Mouse (Mus musculus) midbrain, embryonic 14.5 days (tissue): ENCODE measurements around the gene Bex4. TPM values are rescaled to one million over a fixed set of nuclear protein-coding genes. Genes with fewer than 3 reads are reported as not detected.

Experiments used
- ATAC-seq: fragments of 200-750 bp; cut with Nextera tagmentation; 2 replicates; pipeline ENCODE4 v1.8.0; 2017; ENCODE audit warnings: moderate number of reproducible peaks, moderate library complexity; ENCODE audit not compliant: low FRiP score, low TSS enrichment
- DNase-seq: peaks from one replicate; pipeline ENCODE4 v3.0.0-alpha.2; 2015
- H3K27ac ChIP-seq: fragments of 300-500 bp; sonication (generic); replicated peaks from 2 replicates; pipeline ENCODE4 v1.5.1; 2014; ENCODE audit warnings: mild to moderate bottlenecking, low read depth, low read length, moderate library complexity
- H3K27me3 ChIP-seq: fragments of 300-500 bp; sonication (generic); 2 replicates; pipeline ENCODE4 v1.6.1; 2014; ENCODE audit warnings: low read length, control low read depth, mixed read lengths; ENCODE audit not compliant: control insufficient read depth, insufficient read depth
- H3K36me3 ChIP-seq: fragments of 300-500 bp; sonication (generic); 2 replicates; pipeline ENCODE4 v1.6.1; 2014; ENCODE audit warnings: low read length, control low read depth; ENCODE audit not compliant: control insufficient read depth, insufficient read depth
- H3K4me1 ChIP-seq: fragments of 300-500 bp; sonication (generic); 2 replicates; pipeline ENCODE4 v1.6.1; 2014; ENCODE audit warnings: mild to moderate bottlenecking, antibody characterized with exemption, low read length, control low read depth; ENCODE audit not compliant: control insufficient read depth, insufficient read depth
- H3K4me2 ChIP-seq: fragments of 300-500 bp; sonication (generic); 2 replicates; pipeline ENCODE4 v1.6.1; 2014; ENCODE audit warnings: mild to moderate bottlenecking, low read length, moderate library complexity
- H3K4me3 ChIP-seq: fragments of 300-500 bp; sonication (generic); replicated peaks from 2 replicates; pipeline ENCODE4 v1.5.1; 2014; ENCODE audit warnings: low read depth, low read length
- H3K9ac ChIP-seq: fragments of 300-500 bp; sonication (generic); replicated peaks from 2 replicates; pipeline ENCODE4 v1.6.1; 2014; ENCODE audit warnings: mild to moderate bottlenecking, low read length, moderate library complexity
- H3K9me3 ChIP-seq: fragments of 300-500 bp; sonication (generic); 2 replicates; pipeline ENCODE4 v1.6.1; 2016; ENCODE audit warnings: low read length, control low read depth, mixed read lengths; ENCODE audit not compliant: control insufficient read depth
- WGBS: fragments of 180-500 bp; shearing (Covaris S2); extraction: QIAGEN DNeasy Blood & Tissue Kit; methylation state at CpG from one replicate; pipeline ENCODE4 v1.1.7; 2014; 5-methylcytosine and 5-hydroxymethylcytosine counted together
- microRNA-seq: library from miRNA; unstranded; fragments of <30 nt; microRNA quantifications from one replicate; pipeline ENCODE4, GENCODE M21; 2016
- polyA plus RNA-seq: library from polyadenylated mRNA; unstranded; fragments of >200 nt; fragmentation: Nextera tagmentation; extraction: Ambion mirVana; gene quantifications from 2 replicates; pipeline ENCODE4 v1.2.1, GENCODE M21; 2014

Bex4 gene
- polyA plus RNA-seq, 1 experiment from 2014 or later: 139 TPM

- Histone ChIP-seq H3K27me3 (no peaks in the 10 kb centered on the region), H3K4me3 (peak overlapping the region; percentile 53), H3K9ac (peak overlapping the region; percentile 52), H3K4me2 (peak overlapping the region; percentile 56), H3K36me3 (0 out of 2 replicates have a peak, but pooled peaks cover 3% of the 10 kb centered on the region), H3K27ac (peak overlapping the region; percentile 77), H3K9me3 (no peaks in the 10 kb centered on the region), H3K4me1 (no peaks in the 10 kb centered on the region)
- ATAC-seq (peak; percentile 68), DNase-seq (peak; percentile 79)
- 20% methylated on average over 24 of the region's 24 CpGs for WGBS
These were observed 32.7 kb downstream of the Bex4 start for GRCm38 (mm10) chrX:136171189-136172117.

- no peaks in the 10 kb centered on the region for H3K4me1 ChIP-seq
- peak within 1 kb of the TSS; percentile 85 for H3K27ac ChIP-seq
- no peaks in the 10 kb centered on the region for H3K9me3 ChIP-seq
- peak within 1 kb of the TSS; percentile 53 for H3K4me3 ChIP-seq
- 0 out of 2 replicates have a peak, but pooled peaks cover 3% of the 10 kb centered on the region for H3K36me3 ChIP-seq
- peak within 1 kb of the TSS; percentile 52 for H3K9ac ChIP-seq
- 13% methylated on average over 10 of the region's 10 CpGs for WGBS
- peak; percentile 98 for ATAC-seq
- peak; percentile 91 for DNase-seq
- H3K27me3 ChIP-seq: no peaks in the 10 kb centered on the region
- H3K4me2 ChIP-seq: peak within 1 kb of the TSS; percentile 56
These were observed 33.3 kb downstream of the Bex4 start, which contains the start of gene Tceal8 for GRCm38 (mm10) chrX:136172118-136172551. TSS of gene Tceal8 (minus strand) at chrX:136172342.

GRCm38 (mm10) chrX:136172786-136173185, 34.0 kb downstream of the Bex4 start:
- peak overlapping the region; percentile 44 for H3K9ac ChIP-seq
- peak overlapping the region; percentile 56 for H3K4me2 ChIP-seq
- H3K4me3 ChIP-seq: peak overlapping the region; percentile 53
- peak; percentile 58 for DNase-seq
- no peaks in the 10 kb centered on the region for H3K27me3 ChIP-seq
- WGBS: 29% methylated on average over 10 of the region's 10 CpGs
- H3K27ac ChIP-seq: peak overlapping the region; percentile 85
- H3K9me3 ChIP-seq: no peaks in the 10 kb centered on the region
- H3K4me1 ChIP-seq: no peaks in the 10 kb centered on the region
- ATAC-seq: no peak
- 0 out of 2 replicates have a peak, but pooled peaks cover 3% of the 10 kb centered on the region for H3K36me3 ChIP-seq

GRCm38 (mm10) chrX:136180897-136181553, 42.2 kb downstream of the Bex4 start:
- no peak overlapping the region for H3K9ac ChIP-seq
- no peak overlapping the region for H3K4me3 ChIP-seq
- WGBS: 18% methylated on average over 10 of the region's 11 CpGs
- H3K9me3 ChIP-seq: no peaks in the 10 kb centered on the region
- no peaks in the 10 kb centered on the region for H3K4me1 ChIP-seq
- no peaks in the 10 kb centered on the region for H3K36me3 ChIP-seq
- no peak overlapping the region for H3K4me2 ChIP-seq
- DNase-seq (no peak), ATAC-seq (0 out of 2 replicates have a peak, but pooled peaks have one; percentile 24)
- no peak overlapping the region for H3K27ac ChIP-seq
- no peaks in the 10 kb centered on the region for H3K27me3 ChIP-seq

GRCm38 (mm10) chrX:136183107-136183506, 44.3 kb downstream of the Bex4 start:
- no peaks in the 10 kb centered on the region for H3K9me3 ChIP-seq
- no peaks in the 10 kb centered on the region for H3K4me1 ChIP-seq
- H3K27ac ChIP-seq: no peak overlapping the region
- no peaks in the 10 kb centered on the region for H3K27me3 ChIP-seq
- H3K36me3 ChIP-seq: no peaks in the 10 kb centered on the region
- no peak for ATAC-seq
- WGBS: 86% methylated on average over 1 of the region's 1 CpGs
- H3K4me3 ChIP-seq: no peak overlapping the region
- H3K4me2 ChIP-seq: no peak overlapping the region
- H3K9ac ChIP-seq: no peak overlapping the region
- DNase-seq: no peak

Small RNA genes within 50 kb of the gene (microRNA-seq; reads per million reads assigned to microRNA genes)
- not detected for gene Mir6383

Other genes starting within 250 kb of the Bex4 start
- gene Arxes2, start 145.2 kb upstream of the Bex4 start, polyA plus RNA-seq: 312 and 337 TPM in 2 replicates
- gene Arxes1, start 105.6 kb upstream of the Bex4 start, polyA plus RNA-seq: 141 and 142 TPM in 2 replicates
- gene Bex2, start 70.8 kb upstream of the Bex4 start, polyA plus RNA-seq: 546 and 709 TPM in 2 replicates
- gene Nxf3, start 53.7 kb upstream of the Bex4 start, polyA plus RNA-seq: not detected in 2 replicates
- 133 and 136 TPM in 2 replicates for gene Tceal8, start 33.3 kb downstream of the Bex4 start, polyA plus RNA-seq
- 8.0 and 17.2 TPM in 2 replicates for gene Tceal5, start 64.9 kb downstream of the Bex4 start, polyA plus RNA-seq
- gene Tceal7, start 75.8 kb downstream of the Bex4 start, polyA plus RNA-seq: 1.8 and 1.9 TPM in 2 replicates
- gene Bex1, start 76.5 kb downstream of the Bex4 start, polyA plus RNA-seq: 195 and 260 TPM in 2 replicates
- gene Tceal9, start 106.1 kb downstream of the Bex4 start, polyA plus RNA-seq: 319 and 320 TPM in 2 replicates
- 670 and 741 TPM in 2 replicates for gene Bex3, start 131.3 kb downstream of the Bex4 start, polyA plus RNA-seq